Mouse (Mus musculus): ENCODE measurements around the gene Lta. TPM values are rescaled to one million over a fixed set of nuclear protein-coding genes. Genes with fewer than 3 reads are reported as not detected.

Gene Lta
- polyA plus RNA-seq (2016; fragmentation: Nextera tagmentation; extraction: Ambion mirVana): not detected in 2 replicates

- no peaks in the 10 kb centered on the region for H3K4me1 ChIP-seq
- H3K4me3 ChIP-seq (replicated peaks): no peak within 1 kb of the TSS
- H3K27ac ChIP-seq: no peak within 1 kb of the TSS
- no peaks in the 10 kb centered on the region for H3K36me3 ChIP-seq (replicated peaks)
- ATAC-seq (ENCODE audit: low FRiP score): no peak
- no peak within 1 kb of the TSS for H3K4me2 ChIP-seq
- H3K9ac ChIP-seq: no peak within 1 kb of the TSS
- WGBS: 24% methylated on average over 20 of the region's 20 CpGs
- H3K27me3 ChIP-seq: peaks cover 58% of the 10 kb centered on the region
- no peaks in the 10 kb centered on the region for H3K9me3 ChIP-seq
Measured at GRCm38 (mm10) chr17:35204494-35205379, at the start of gene Lta. Lta (minus strand) TSS chr17:35205351.

DNA sequence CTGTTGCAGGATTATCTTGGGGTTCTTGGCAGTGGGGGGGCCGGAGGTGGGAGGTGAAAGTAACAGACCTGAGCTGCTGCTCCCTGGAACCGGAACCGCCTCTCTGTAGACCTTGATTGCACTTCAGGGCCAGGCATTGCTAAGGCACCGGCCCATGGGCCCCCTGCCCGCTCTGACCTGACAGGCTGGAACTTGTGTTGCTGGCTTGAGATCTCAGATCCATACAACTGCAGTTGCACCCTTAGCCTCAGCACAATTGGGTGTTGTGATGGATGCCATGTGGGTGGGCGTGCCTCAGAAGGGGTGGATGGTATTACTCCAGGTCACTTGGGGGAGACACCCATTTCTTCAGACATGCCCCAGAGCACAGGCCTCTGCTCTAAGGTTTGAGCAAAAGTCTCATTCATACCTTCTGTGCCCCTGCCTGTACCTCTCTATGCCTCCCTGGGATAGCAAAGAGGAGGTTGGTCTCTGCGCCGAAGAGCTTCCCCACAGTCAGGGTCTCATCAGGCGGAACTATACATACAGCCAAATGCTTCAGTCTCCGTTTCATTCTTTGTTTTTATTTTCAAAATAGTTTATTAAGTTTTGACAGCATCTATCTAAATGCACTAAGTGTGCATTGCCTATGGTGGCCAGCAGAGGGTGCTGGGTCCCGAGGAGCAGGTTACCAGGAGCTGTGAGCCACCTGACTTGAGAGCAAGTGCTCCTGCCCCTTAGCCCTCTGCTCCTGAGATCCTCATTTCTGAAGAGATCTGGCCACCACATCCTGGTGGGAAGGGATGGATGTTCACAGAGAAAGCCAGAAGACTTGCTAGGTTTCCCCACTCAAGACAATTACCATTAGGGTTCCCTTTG is 49.3 kb upstream of the Lta start:
- Histone ChIP-seq H3K4me2 (no peak overlapping the region), H3K4me3 (replicated peaks) (no peak overlapping the region), H3K36me3 (replicated peaks) (peaks cover 52% of the 10 kb centered on the region), H3K27ac (peak overlapping the region; percentile 25; the same call in 1 of the 2 replicates), H3K27me3 (0 out of 2 replicates have a peak, but pooled peaks cover 11% of the 10 kb centered on the region), H3K9me3 (no peaks in the 10 kb centered on the region), H3K4me1 (peaks cover 4% of the 10 kb centered on the region; the same call in 1 of the 2 replicates), H3K9ac (no peak overlapping the region)
- peak; percentile 37; the same call in 1 of the 2 replicates for ATAC-seq (ENCODE audit: low FRiP score)
- 59% methylated on average over 11 of the region's 11 CpGs for WGBS

DNA sequence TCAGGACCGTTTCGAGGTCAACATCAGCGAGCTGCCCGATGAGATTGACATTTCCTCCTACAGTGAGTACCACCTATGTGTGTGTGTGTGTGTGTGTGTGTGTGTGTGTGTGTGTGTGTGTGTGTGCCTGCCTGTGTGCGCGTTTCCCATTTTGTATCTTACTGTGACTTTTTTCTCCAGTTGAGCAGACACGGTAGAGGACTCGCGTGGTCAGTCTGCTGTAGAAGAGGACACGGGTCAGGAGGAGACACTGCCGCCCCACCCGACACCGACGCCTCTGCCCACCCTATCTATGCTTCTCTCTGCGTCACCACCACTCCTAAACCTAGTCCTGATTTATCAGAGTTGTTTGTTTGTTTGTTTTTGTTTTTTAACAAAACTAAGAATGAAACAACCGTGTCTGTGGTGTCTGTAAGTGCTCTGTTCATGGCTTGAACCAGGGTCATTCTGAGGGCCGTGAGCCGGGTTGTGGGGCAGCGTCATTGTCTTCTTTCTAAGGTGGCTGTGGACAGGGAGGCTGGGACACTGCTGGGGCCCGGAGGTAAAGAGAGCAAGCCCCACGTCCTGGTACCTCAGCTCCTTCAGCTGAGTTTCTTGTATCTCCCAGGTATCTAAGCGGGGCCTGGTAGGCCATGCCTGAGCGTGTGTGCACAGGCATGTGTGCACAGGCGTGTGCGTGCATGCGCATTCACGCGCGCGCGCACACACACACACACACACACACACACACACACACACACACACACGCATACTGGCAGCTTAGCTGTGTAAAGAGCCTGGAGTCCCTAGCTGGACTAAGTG is 48.3 kb upstream of the Lta start:
- peaks cover 4% of the 10 kb centered on the region; the same call in 1 of the 2 replicates for H3K4me1 ChIP-seq

DNA sequence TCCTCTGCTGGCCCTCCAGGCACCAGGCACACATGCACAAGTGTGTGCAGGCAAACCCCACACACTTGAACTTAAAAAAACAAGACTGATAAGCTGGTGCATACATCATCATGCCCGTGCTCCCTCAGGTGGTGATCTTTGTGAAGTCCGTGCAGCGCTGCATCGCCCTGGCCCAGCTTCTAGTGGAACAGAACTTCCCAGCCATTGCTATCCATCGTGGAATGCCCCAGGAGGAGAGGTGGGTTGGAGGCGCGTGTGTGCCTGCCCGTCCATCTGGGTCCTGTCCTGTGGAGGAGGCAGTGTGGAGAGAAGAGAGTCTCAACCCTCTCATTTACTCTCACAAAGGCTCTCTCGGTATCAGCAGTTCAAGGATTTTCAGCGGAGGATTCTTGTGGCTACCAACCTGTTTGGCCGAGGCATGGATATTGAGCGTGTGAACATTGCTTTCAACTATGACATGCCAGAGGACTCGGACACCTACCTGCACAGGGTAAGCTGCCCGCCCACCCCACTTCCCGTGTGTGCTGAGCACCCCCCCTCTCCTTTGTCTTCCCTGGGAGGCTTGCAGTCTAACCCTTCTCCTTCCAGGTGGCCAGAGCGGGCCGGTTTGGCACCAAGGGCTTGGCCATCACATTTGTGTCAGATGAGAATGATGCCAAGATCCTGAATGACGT is 47.6 kb upstream of the Lta start:
- 0 out of 2 replicates have a peak, but pooled peaks cover 11% of the 10 kb centered on the region for H3K27me3 ChIP-seq
- H3K36me3 ChIP-seq (replicated peaks): peaks cover 69% of the 10 kb centered on the region
- 83% methylated on average over 18 of the region's 18 CpGs for WGBS
- H3K4me2 ChIP-seq: no peak overlapping the region
- no peak overlapping the region for H3K4me3 ChIP-seq (replicated peaks)
- no peaks in the 10 kb centered on the region for H3K9me3 ChIP-seq
- no peak overlapping the region for H3K9ac ChIP-seq
- H3K27ac ChIP-seq: no peak overlapping the region
- no peak for ATAC-seq (ENCODE audit: low FRiP score)
- peaks cover under 1% of the 10 kb centered on the region; the same call in 1 of the 2 replicates for H3K4me1 ChIP-seq

More for the DNA sequence above, 48.3 kb upstream of the Lta start:
- no peak for ATAC-seq (ENCODE audit: low FRiP score)
- H3K4me3 ChIP-seq (replicated peaks): no peak overlapping the region
- H3K27ac ChIP-seq: 0 out of 2 replicates have a peak overlapping the region, but pooled peaks have one; percentile 32
- H3K4me2 ChIP-seq: no peak overlapping the region
- 0 out of 2 replicates have a peak, but pooled peaks cover 11% of the 10 kb centered on the region for H3K27me3 ChIP-seq
- 86% methylated on average over 31 of the region's 32 CpGs for WGBS
- H3K9ac ChIP-seq: no peak overlapping the region
- no peaks in the 10 kb centered on the region for H3K9me3 ChIP-seq
- peaks cover 62% of the 10 kb centered on the region for H3K36me3 ChIP-seq (replicated peaks)

DNA sequence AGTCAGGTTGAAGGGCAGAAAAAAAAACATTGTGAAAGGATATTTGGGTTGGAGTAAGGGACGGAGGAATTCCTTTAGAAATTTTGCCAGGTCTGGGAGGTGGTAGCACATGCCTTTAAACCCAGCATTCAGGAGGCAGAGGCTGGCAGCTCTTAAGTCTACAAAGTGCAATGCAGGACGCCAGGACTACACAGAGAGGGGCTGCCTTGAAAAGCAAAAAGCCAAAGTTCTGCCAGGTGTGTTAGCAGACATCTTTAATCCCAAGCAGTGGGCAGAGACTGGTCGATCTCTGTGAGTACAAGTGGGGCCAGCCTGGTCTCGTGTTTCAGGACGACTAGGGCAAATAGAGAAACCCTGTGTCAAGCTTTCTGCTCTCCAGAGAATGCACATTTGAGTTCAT is 46.8 kb upstream of the Lta start:
- 83% methylated on average over 5 of the region's 5 CpGs for WGBS
- H3K4me1 ChIP-seq: peaks cover 2% of the 10 kb centered on the region
- no peak overlapping the region for H3K4me3 ChIP-seq (replicated peaks)
- peaks cover 77% of the 10 kb centered on the region for H3K36me3 ChIP-seq (replicated peaks)
- no peak overlapping the region for H3K27ac ChIP-seq
- ATAC-seq (ENCODE audit: low FRiP score): no peak
- no peak overlapping the region for H3K9ac ChIP-seq
- no peak overlapping the region for H3K4me2 ChIP-seq
- H3K9me3 ChIP-seq: no peaks in the 10 kb centered on the region
- H3K27me3 ChIP-seq: 0 out of 2 replicates have a peak, but pooled peaks cover 9% of the 10 kb centered on the region

DNA sequence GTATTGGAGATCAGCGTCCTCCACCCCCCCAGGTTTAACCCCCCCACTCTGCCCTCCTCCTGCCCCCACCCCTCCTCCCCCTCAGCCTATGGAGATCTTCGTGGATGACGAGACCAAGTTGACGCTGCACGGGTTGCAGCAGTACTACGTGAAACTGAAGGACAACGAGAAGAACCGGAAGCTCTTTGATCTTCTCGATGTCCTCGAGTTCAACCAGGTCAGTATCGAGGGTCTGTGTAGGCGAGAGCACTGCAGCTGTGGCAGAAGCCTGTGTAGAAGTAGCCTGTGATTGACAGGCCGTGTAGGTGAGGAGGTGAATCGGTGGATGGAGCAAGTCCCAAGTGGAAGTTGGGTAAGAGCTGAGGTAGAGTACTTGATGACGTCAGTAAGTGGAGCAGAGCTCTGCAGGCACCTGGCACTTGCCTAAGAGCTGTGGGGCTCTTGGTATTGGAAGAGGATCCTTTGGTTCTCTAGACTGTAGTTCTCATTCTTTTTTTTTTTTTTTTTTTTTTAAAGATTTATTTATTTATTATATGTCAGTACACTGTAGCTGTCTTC is 46.1 kb upstream of the Lta start:
- WGBS: 90% methylated on average over 15 of the region's 15 CpGs
- Histone ChIP-seq H3K4me3 (replicated peaks) (no peak overlapping the region), H3K4me1 (peaks cover 8% of the 10 kb centered on the region), H3K36me3 (replicated peaks) (peaks cover 85% of the 10 kb centered on the region), H3K9me3 (no peaks in the 10 kb centered on the region), H3K27ac (no peak overlapping the region), H3K4me2 (no peak overlapping the region), H3K27me3 (0 out of 2 replicates have a peak, but pooled peaks cover 3% of the 10 kb centered on the region), H3K9ac (no peak overlapping the region)
- ATAC-seq (ENCODE audit: low FRiP score): no peak

DNA sequence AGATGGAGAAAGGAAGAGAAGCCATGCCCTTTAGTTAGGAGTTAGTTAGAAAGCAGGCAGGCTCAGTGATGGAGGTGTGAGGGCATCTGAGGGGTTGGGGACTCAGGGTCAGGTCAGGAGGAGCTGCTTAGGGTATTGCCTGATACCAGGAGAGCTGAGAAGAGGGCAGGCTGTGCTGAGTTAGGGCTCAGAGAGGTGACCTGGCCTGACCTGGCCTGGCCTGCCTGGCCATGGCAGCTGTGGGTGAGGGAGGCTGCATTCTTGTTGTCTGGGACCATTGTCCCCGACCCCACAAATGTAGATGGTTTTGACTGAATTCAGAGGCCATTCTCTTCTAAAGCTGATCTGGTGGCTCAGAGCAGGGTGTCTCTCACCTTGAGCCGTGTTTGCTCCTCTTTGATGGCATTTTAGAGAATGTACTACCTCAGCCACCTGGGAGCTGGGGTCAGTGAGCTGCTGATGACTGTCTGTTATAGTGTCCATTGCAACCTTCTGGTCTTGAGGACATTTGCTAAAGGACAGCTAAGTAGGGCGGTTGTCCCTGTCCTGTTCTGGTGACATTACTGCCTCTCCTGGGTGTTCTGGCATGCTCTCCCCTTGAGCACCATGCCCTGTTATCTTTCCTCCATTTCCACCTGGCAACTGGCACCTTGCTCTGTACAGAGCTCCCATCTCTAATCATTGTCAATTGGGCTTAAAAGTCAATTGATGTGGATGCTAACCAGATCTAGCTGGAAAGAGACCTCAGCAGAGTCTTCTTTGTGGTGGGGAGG is 45.4 kb upstream of the Lta start:
- Histone ChIP-seq H3K9ac (no peak overlapping the region), H3K36me3 (replicated peaks) (peaks cover 92% of the 10 kb centered on the region), H3K4me1 (peaks cover 15% of the 10 kb centered on the region), H3K4me2 (no peak overlapping the region), H3K9me3 (no peaks in the 10 kb centered on the region), H3K27ac (peak overlapping the region; percentile 13; the same call in 1 of the 2 replicates), H3K4me3 (replicated peaks) (no peak overlapping the region), H3K27me3 (no peaks in the 10 kb centered on the region)
- no peak for ATAC-seq (ENCODE audit: low FRiP score)
- 92% methylated on average over 3 of the region's 3 CpGs for WGBS

DNA sequence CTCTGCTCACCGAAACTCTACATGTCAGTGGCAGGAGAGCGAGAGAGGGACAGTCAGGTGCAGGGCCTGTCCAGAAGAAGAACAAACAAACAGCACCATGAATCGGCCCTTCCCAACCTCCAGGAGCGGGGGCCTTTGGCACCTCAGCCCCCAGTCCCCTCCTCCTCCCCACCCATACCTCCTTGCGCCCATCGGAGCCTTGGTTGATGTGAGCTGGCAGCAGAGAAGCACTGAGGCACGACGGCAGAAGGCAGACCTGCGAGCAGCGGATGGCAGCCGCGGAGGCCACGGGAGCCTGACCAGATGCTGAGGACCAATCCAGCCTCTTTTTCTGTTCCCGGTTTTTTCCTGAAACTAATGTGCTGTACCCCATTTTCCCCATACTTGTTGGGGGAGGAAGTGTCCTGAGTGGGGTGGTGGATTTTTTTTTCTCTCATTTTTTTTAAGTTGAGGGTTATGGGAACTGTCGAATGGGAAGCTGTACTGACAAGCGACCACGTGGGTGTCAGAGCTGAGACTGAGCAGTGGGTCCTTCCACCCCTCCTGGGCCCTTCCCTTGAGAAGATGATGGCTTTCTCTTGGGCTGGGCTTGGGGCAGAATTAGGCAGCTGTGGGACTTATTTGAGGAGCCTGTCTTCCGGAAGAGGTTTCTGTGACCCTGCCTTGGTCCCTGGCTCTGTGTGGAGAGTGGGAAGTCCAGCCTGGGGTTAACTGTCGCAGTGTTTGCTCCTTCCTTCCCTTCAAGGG is 44.5 kb upstream of the Lta start:
- peaks cover 98% of the 10 kb centered on the region for H3K36me3 ChIP-seq (replicated peaks)
- WGBS: 91% methylated on average over 19 of the region's 19 CpGs
- no peak for ATAC-seq (ENCODE audit: low FRiP score)

DNA sequence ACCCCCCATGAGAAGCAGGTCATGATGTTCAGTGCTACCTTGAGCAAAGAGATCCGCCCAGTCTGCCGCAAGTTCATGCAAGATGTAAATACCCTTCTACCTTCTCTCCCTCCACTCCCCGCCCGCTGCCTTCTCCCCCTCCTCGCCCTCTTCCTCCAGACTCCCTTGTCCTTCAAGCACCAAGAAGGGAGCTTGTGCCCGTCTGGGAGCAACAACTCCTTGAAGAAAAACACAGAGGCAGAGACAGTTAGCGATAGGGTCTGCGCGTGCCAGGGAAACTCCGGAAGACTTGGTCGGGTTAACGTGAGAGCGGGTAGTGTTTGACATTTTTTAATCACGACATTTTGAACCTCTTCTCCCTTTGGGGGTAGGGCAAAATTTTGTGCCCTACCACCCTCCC is 43.8 kb upstream of the Lta start:
- H3K9ac ChIP-seq: no peak overlapping the region
- H3K27me3 ChIP-seq: no peaks in the 10 kb centered on the region
- H3K27ac ChIP-seq: no peak overlapping the region
- H3K4me2 ChIP-seq: no peak overlapping the region
- H3K36me3 ChIP-seq (replicated peaks): peaks cover 98% of the 10 kb centered on the region
- H3K4me1 ChIP-seq: peaks cover 30% of the 10 kb centered on the region
- WGBS: 93% methylated on average over 14 of the region's 14 CpGs
- ATAC-seq (ENCODE audit: low FRiP score): no peak
- no peaks in the 10 kb centered on the region for H3K9me3 ChIP-seq
- H3K4me3 ChIP-seq (replicated peaks): no peak overlapping the region

More for the DNA sequence above, 44.5 kb upstream of the Lta start:
- Histone ChIP-seq H3K4me2 (no peak overlapping the region), H3K9me3 (no peaks in the 10 kb centered on the region), H3K27ac (no peak overlapping the region), H3K27me3 (no peaks in the 10 kb centered on the region), H3K4me3 (replicated peaks) (no peak overlapping the region), H3K9ac (no peak overlapping the region), H3K4me1 (peaks cover 24% of the 10 kb centered on the region)

- H3K9ac ChIP-seq: 0 out of 2 replicates have a peak overlapping the region, but pooled peaks have one; percentile 21
Measured at GRCm38 (mm10) chr17:35247144-35247543, 42.0 kb upstream of the Lta start.

More at GRCm38 (mm10) chr17:35247144-35247543, 42.0 kb upstream of the Lta start:
- peaks cover 88% of the 10 kb centered on the region for H3K36me3 ChIP-seq (replicated peaks)
- no peak overlapping the region for H3K4me2 ChIP-seq
- H3K4me1 ChIP-seq: peaks cover 38% of the 10 kb centered on the region
- 0 out of 2 replicates have a peak overlapping the region, but pooled peaks have one; percentile 7 for H3K4me3 ChIP-seq (replicated peaks)
- H3K27me3 ChIP-seq: no peaks in the 10 kb centered on the region
- no peaks in the 10 kb centered on the region for H3K9me3 ChIP-seq
- H3K27ac ChIP-seq: no peak overlapping the region
- 91% methylated on average over 7 of the region's 7 CpGs for WGBS
- ATAC-seq (ENCODE audit: low FRiP score): no peak
